Mouse (Mus musculus): ENCODE data around the gene Glce. TPM values are rescaled to one million over a fixed set of nuclear protein-coding genes. Genes with fewer than 3 reads are reported as not detected.

The Glce gene
- polyA plus RNA-seq, 1 experiment from 2014 or later = 25.0 TPM

- no peak for DNase-seq (ENCODE audit: low spot score)
- Histone ChIP-seq H3K4me1 (ENCODE audit: control insufficient read depth, insufficient read depth, low read length) (peaks cover 1% of the 10 kb centered on the region; the same call in 1 of the 2 replicates), H3K27ac (replicated peaks; ENCODE audit: low read depth, low read length) (no peak overlapping the region), H3K36me3 (ENCODE audit: control insufficient read depth, insufficient read depth, low read length) (no peaks in the 10 kb centered on the region), H3K4me3 (ENCODE audit: low read depth, low read length) (no peak overlapping the region), H3K9ac (ENCODE audit: low read length) (no peak overlapping the region), H3K9me3 (ENCODE audit: control insufficient read depth, low read length) (no peaks in the 10 kb centered on the region), H3K4me2 (ENCODE audit: low read depth, severe bottlenecking) (no peak overlapping the region), H3K27me3 (ENCODE audit: control insufficient read depth, insufficient read depth, low read length) (peaks cover 8% of the 10 kb centered on the region)
- WGBS = 36% methylated on average over 7 of the region's 7 CpGs
- ATAC-seq (ENCODE audit: insufficient number of reproducible peaks, low FRiP score, low TSS enrichment, low read depth) = no peak
Observed at GRCm38 (mm10) chr9:62021583-62022120, 100.8 kb downstream of the Glce start.

GRCm38 (mm10) chr9:62020259-62020658 is 102.2 kb downstream of the Glce start:
- H3K4me2 ChIP-seq (ENCODE audit: low read depth, severe bottlenecking) = no peak overlapping the region
- no peaks in the 10 kb centered on the region for H3K9me3 ChIP-seq (ENCODE audit: control insufficient read depth, low read length)
- H3K4me3 ChIP-seq (ENCODE audit: low read depth, low read length) = no peak overlapping the region
- WGBS = 85% methylated on average over 7 of the region's 7 CpGs
- peaks cover under 1% of the 10 kb centered on the region; the same call in 1 of the 2 replicates for H3K27me3 ChIP-seq (ENCODE audit: control insufficient read depth, insufficient read depth, low read length)
- ATAC-seq (ENCODE audit: insufficient number of reproducible peaks, low FRiP score, low TSS enrichment, low read depth) (no peak), DNase-seq (ENCODE audit: low spot score) (no peak)
- no peak overlapping the region for H3K9ac ChIP-seq (ENCODE audit: low read length)
- no peak overlapping the region for H3K27ac ChIP-seq (replicated peaks; ENCODE audit: low read depth, low read length)
- H3K36me3 ChIP-seq (ENCODE audit: control insufficient read depth, insufficient read depth, low read length) = no peaks in the 10 kb centered on the region
- H3K4me1 ChIP-seq (ENCODE audit: control insufficient read depth, insufficient read depth, low read length) = no peaks in the 10 kb centered on the region

GRCm38 (mm10) chr9:62018229-62019093 is 104.0 kb downstream of the Glce start:
- H3K9ac ChIP-seq (ENCODE audit: low read length) = no peak overlapping the region
- H3K36me3 ChIP-seq (ENCODE audit: control insufficient read depth, insufficient read depth, low read length) = no peaks in the 10 kb centered on the region
- no peak overlapping the region for H3K4me2 ChIP-seq (ENCODE audit: low read depth, severe bottlenecking)
- H3K27ac ChIP-seq (replicated peaks; ENCODE audit: low read depth, low read length) = no peak overlapping the region
- H3K27me3 ChIP-seq (ENCODE audit: control insufficient read depth, insufficient read depth, low read length) = no peaks in the 10 kb centered on the region
- H3K4me3 ChIP-seq (ENCODE audit: low read depth, low read length) = no peak overlapping the region
- H3K9me3 ChIP-seq (ENCODE audit: control insufficient read depth, low read length) = no peaks in the 10 kb centered on the region
- no peaks in the 10 kb centered on the region for H3K4me1 ChIP-seq (ENCODE audit: control insufficient read depth, insufficient read depth, low read length)
- ATAC-seq (ENCODE audit: insufficient number of reproducible peaks, low FRiP score, low TSS enrichment, low read depth) (no peak), DNase-seq (ENCODE audit: low spot score) (no peak)
- 81% methylated on average over 14 of the region's 14 CpGs for WGBS

GRCm38 (mm10) chr9:62017329-62017728 is 105.1 kb downstream of the Glce start:
- Histone ChIP-seq H3K27me3 (ENCODE audit: control insufficient read depth, insufficient read depth, low read length) (no peaks in the 10 kb centered on the region), H3K9ac (ENCODE audit: low read length) (no peak overlapping the region), H3K4me2 (ENCODE audit: low read depth, severe bottlenecking) (no peak overlapping the region), H3K4me3 (ENCODE audit: low read depth, low read length) (no peak overlapping the region), H3K36me3 (ENCODE audit: control insufficient read depth, insufficient read depth, low read length) (no peaks in the 10 kb centered on the region), H3K9me3 (ENCODE audit: control insufficient read depth, low read length) (no peaks in the 10 kb centered on the region), H3K27ac (replicated peaks; ENCODE audit: low read depth, low read length) (no peak overlapping the region), H3K4me1 (ENCODE audit: control insufficient read depth, insufficient read depth, low read length) (no peaks in the 10 kb centered on the region)
- no peak for ATAC-seq (ENCODE audit: insufficient number of reproducible peaks, low FRiP score, low TSS enrichment, low read depth)
- 80% methylated on average over 6 of the region's 6 CpGs for WGBS
- no peak for DNase-seq (ENCODE audit: low spot score)

- H3K9ac ChIP-seq (ENCODE audit: low read length) = no peak overlapping the region
- no peaks in the 10 kb centered on the region for H3K36me3 ChIP-seq (ENCODE audit: control insufficient read depth, insufficient read depth, low read length)
- DNase-seq (ENCODE audit: low spot score) (no peak), ATAC-seq (ENCODE audit: insufficient number of reproducible peaks, low FRiP score, low TSS enrichment, low read depth) (no peak)
- H3K9me3 ChIP-seq (ENCODE audit: control insufficient read depth, low read length) = no peaks in the 10 kb centered on the region
- WGBS = 60% methylated on average over 3 of the region's 3 CpGs
- no peak overlapping the region for H3K27ac ChIP-seq (replicated peaks; ENCODE audit: low read depth, low read length)
- no peaks in the 10 kb centered on the region for H3K27me3 ChIP-seq (ENCODE audit: control insufficient read depth, insufficient read depth, low read length)
- no peak overlapping the region for H3K4me2 ChIP-seq (ENCODE audit: low read depth, severe bottlenecking)
- no peaks in the 10 kb centered on the region for H3K4me1 ChIP-seq (ENCODE audit: control insufficient read depth, insufficient read depth, low read length)
- H3K4me3 ChIP-seq (ENCODE audit: low read depth, low read length) = no peak overlapping the region
Observed at GRCm38 (mm10) chr9:62015504-62015903, 107.0 kb downstream of the Glce start.

- Histone ChIP-seq H3K9ac (ENCODE audit: low read length) (no peak overlapping the region), H3K27ac (replicated peaks; ENCODE audit: low read depth, low read length) (no peak overlapping the region), H3K4me3 (ENCODE audit: low read depth, low read length) (no peak overlapping the region), H3K4me2 (ENCODE audit: low read depth, severe bottlenecking) (no peak overlapping the region), H3K36me3 (ENCODE audit: control insufficient read depth, insufficient read depth, low read length) (no peaks in the 10 kb centered on the region), H3K27me3 (ENCODE audit: control insufficient read depth, insufficient read depth, low read length) (no peaks in the 10 kb centered on the region), H3K9me3 (ENCODE audit: control insufficient read depth, low read length) (no peaks in the 10 kb centered on the region), H3K4me1 (ENCODE audit: control insufficient read depth, insufficient read depth, low read length) (no peaks in the 10 kb centered on the region)
- ATAC-seq (ENCODE audit: insufficient number of reproducible peaks, low FRiP score, low TSS enrichment, low read depth) (no peak), DNase-seq (ENCODE audit: low spot score) (no peak)
- 69% methylated on average over 12 of the region's 12 CpGs for WGBS
Observed at GRCm38 (mm10) chr9:62013316-62014097, 108.9 kb downstream of the Glce start.

GRCm38 (mm10) chr9:62008360-62008759 is 114.1 kb downstream of the Glce start:
- H3K9me3 ChIP-seq (ENCODE audit: control insufficient read depth, low read length) = no peaks in the 10 kb centered on the region
- H3K4me2 ChIP-seq (ENCODE audit: low read depth, severe bottlenecking) = no peak overlapping the region
- H3K27me3 ChIP-seq (ENCODE audit: control insufficient read depth, insufficient read depth, low read length) = no peaks in the 10 kb centered on the region
- 0 out of 2 replicates have a peak, but pooled peaks cover 3% of the 10 kb centered on the region for H3K4me1 ChIP-seq (ENCODE audit: control insufficient read depth, insufficient read depth, low read length)
- ATAC-seq (ENCODE audit: insufficient number of reproducible peaks, low FRiP score, low TSS enrichment, low read depth) = no peak
- no peaks in the 10 kb centered on the region for H3K36me3 ChIP-seq (ENCODE audit: control insufficient read depth, insufficient read depth, low read length)
- 73% methylated on average over 5 of the region's 5 CpGs for WGBS
- no peak overlapping the region for H3K27ac ChIP-seq (replicated peaks; ENCODE audit: low read depth, low read length)
- H3K4me3 ChIP-seq (ENCODE audit: low read depth, low read length) = no peak overlapping the region
- no peak overlapping the region for H3K9ac ChIP-seq (ENCODE audit: low read length)
- no peak for DNase-seq (ENCODE audit: low spot score)
